Mouse (Mus musculus) CH12.LX (cell line): ENCODE measurements around the gene Tshb. TPM values are rescaled to one million over a fixed set of nuclear protein-coding genes. Genes with fewer than 3 reads are reported as not detected.

Experiments
- DNase-seq: peaks from one replicate; pipeline ENCODE4 v3.0.0-alpha.2; 2013; ENCODE audit errors: extremely low read depth
- H3K27ac ChIP-seq: 2 replicates; pipeline ENCODE4 v1.5.1; 2012; ENCODE audit warnings: low read depth, mild to moderate bottlenecking, control low read depth, moderate library complexity; ENCODE audit not compliant: insufficient read depth
- H3K27me3 ChIP-seq: replicated peaks from 2 replicates; pipeline ENCODE3; 2012; ENCODE audit warnings: inconsistent platforms
- H3K36me3 ChIP-seq, 2 experiments: replicated peaks in 1 of 2; 2 replicates each; pipeline versions ENCODE3 to v1.6.1; 2012; ENCODE audit warnings: inconsistent platforms in 1 of 2, low read length in 1 of 2, mild to moderate bottlenecking in 1 of 2, mixed read lengths in 1 of 2, moderate library complexity in 1 of 2; ENCODE audit not compliant: control insufficient read depth in 1 of 2, insufficient read depth in 1 of 2
- H3K4me1 ChIP-seq, 2 experiments: 2 replicates each; pipeline ENCODE4 v1.6.1; 2012; ENCODE audit warnings: inconsistent platforms in 1 of 2, moderate library complexity in 1 of 2; ENCODE audit not compliant: insufficient read depth in 2 of 2, control insufficient read depth in 1 of 2
- H3K4me2 ChIP-seq: 2 replicates; pipeline ENCODE4 v1.6.1; 2012; ENCODE audit warnings: low read depth, mild to moderate bottlenecking, control low read depth; ENCODE audit not compliant: poor library complexity, insufficient read depth, severe bottlenecking
- H3K4me3 ChIP-seq, 3 experiments: fragments of 150-350 bp in 1 of 3; sonication (generic) in 1 of 3; replicated peaks in 1 of 3; 2 replicates each; pipeline versions ENCODE3 to v1.5.1; 2011 to 2012; ENCODE audit warnings: low read depth in 2 of 3, low read length in 2 of 3, mild to moderate bottlenecking in 2 of 3, moderate library complexity in 2 of 3, control low read depth in 1 of 3, improper control_type of control experiment in 1 of 3, inconsistent platforms in 1 of 3, mixed read lengths in 1 of 3; ENCODE audit not compliant: poor library complexity in 1 of 3
- H3K79me2 ChIP-seq: replicated peaks from 2 replicates; pipeline ENCODE4 v1.6.1; 2012; ENCODE audit warnings: mild to moderate bottlenecking, moderate library complexity; ENCODE audit not compliant: control insufficient read depth, poor library complexity, insufficient read depth, severe bottlenecking; ENCODE audit errors: extremely low read depth
- H3K9ac ChIP-seq: 2 replicates; pipeline ENCODE4 v1.6.1; 2012; ENCODE audit warnings: low read depth, mild to moderate bottlenecking, control low read depth, moderate library complexity; ENCODE audit not compliant: insufficient read depth
- H3K9me3 ChIP-seq: replicated peaks from 2 replicates; pipeline ENCODE3; 2012; ENCODE audit warnings: low read length, inconsistent platforms, mixed read lengths
- BHLHE40 ChIP-seq: IDR thresholded peaks from 2 replicates; pipeline ENCODE4 v1.6.1; 2011; ENCODE audit warnings: mild to moderate bottlenecking, low read depth, low read length, improper control_type of control experiment
- CHD2 ChIP-seq: IDR thresholded peaks from 2 replicates; pipeline ENCODE4 v1.6.1; 2011; ENCODE audit warnings: low read length, improper control_type of control experiment
- EP300 ChIP-seq: IDR thresholded peaks from 2 replicates; pipeline ENCODE4 v1.6.1; 2011; ENCODE audit warnings: low read length, improper control_type of control experiment
- HCFC1 ChIP-seq: IDR thresholded peaks from 2 replicates; pipeline ENCODE4 v1.6.1; 2012; ENCODE audit warnings: low read depth, mild to moderate bottlenecking, inconsistent platforms, low read length, improper control_type of control experiment
- IRF4 ChIP-seq: IDR thresholded peaks from 2 replicates; pipeline ENCODE4 v1.6.1; 2014; ENCODE audit warnings: low read depth, mild to moderate bottlenecking, inconsistent platforms, low read length, improper control_type of control experiment
- KAT2A ChIP-seq: IDR thresholded peaks from 2 replicates; pipeline ENCODE4 v1.6.1; 2012; ENCODE audit warnings: low read length, improper control_type of control experiment, inconsistent platforms; ENCODE audit not compliant: insufficient replicate concordance
- MAFK ChIP-seq: IDR thresholded peaks from 2 replicates; pipeline ENCODE4 v1.6.1; 2011; ENCODE audit warnings: low read length, improper control_type of control experiment; ENCODE audit not compliant: insufficient replicate concordance
- MAZ ChIP-seq: IDR thresholded peaks from 2 replicates; pipeline ENCODE4 v1.6.1; 2012; ENCODE audit warnings: low read depth, mild to moderate bottlenecking, inconsistent platforms, low read length, improper control_type of control experiment, moderate library complexity
- MEF2A ChIP-seq: IDR thresholded peaks from 2 replicates; pipeline ENCODE4 v1.6.1; 2014; ENCODE audit warnings: low read depth, mild to moderate bottlenecking, inconsistent platforms, low read length, improper control_type of control experiment, borderline replicate concordance
- MXI1 ChIP-seq: IDR thresholded peaks from 2 replicates; pipeline ENCODE4 v1.6.1; 2011; ENCODE audit warnings: mild to moderate bottlenecking, low read depth, low read length, improper control_type of control experiment
- MYC ChIP-seq: IDR thresholded peaks from 2 replicates; pipeline ENCODE4 v1.6.1; 2011; ENCODE audit warnings: low read depth, mild to moderate bottlenecking, improper control_type of control experiment, low read length
- NELFE ChIP-seq: IDR thresholded peaks from 2 replicates; pipeline ENCODE4 v1.6.1; 2011; ENCODE audit warnings: low read depth, low read length, improper control_type of control experiment
- PAX5 ChIP-seq: IDR thresholded peaks from 2 replicates; pipeline ENCODE4 v1.6.1; 2012; ENCODE audit warnings: low read length, inconsistent platforms, mixed read lengths
- POLR2A ChIP-seq: IDR thresholded peaks from 2 replicates; pipeline ENCODE4 v1.6.1; 2011; ENCODE audit warnings: low read depth, mild to moderate bottlenecking, improper control_type of control experiment, low read length
- POLR2AphosphoS2 ChIP-seq: IDR thresholded peaks from 2 replicates; pipeline ENCODE4 v1.6.1; 2011; ENCODE audit warnings: low read depth, low read length, improper control_type of control experiment
- RAD21 ChIP-seq: IDR thresholded peaks from 2 replicates; pipeline ENCODE4 v1.6.1; 2011; ENCODE audit warnings: low read depth, mild to moderate bottlenecking, low read length, improper control_type of control experiment, moderate library complexity
- SMC3 ChIP-seq: IDR thresholded peaks from 2 replicates; pipeline ENCODE4 v1.6.1; 2011; ENCODE audit warnings: low read depth, low read length, improper control_type of control experiment
- TBP ChIP-seq: conservative IDR thresholded peaks from 2 replicates; pipeline ENCODE4 v1.6.1; 2011; ENCODE audit warnings: low read depth, low read length, improper control_type of control experiment
- UBTF ChIP-seq: IDR thresholded peaks from 2 replicates; pipeline ENCODE4 v1.6.1; 2012; ENCODE audit warnings: low read depth, mild to moderate bottlenecking, inconsistent platforms, low read length, improper control_type of control experiment, moderate library complexity
- USF1 ChIP-seq: IDR thresholded peaks from 2 replicates; pipeline ENCODE4 v1.6.1; 2014; ENCODE audit warnings: low read depth, mild to moderate bottlenecking, inconsistent platforms, low read length, improper control_type of control experiment
- USF2 ChIP-seq: conservative IDR thresholded peaks from 2 replicates; pipeline ENCODE4 v1.6.1; 2011; ENCODE audit warnings: low read depth, low read length, improper control_type of control experiment
- ZMIZ1 ChIP-seq: IDR thresholded peaks from 2 replicates; pipeline ENCODE4 v1.6.1; 2012; ENCODE audit warnings: low read depth, mild to moderate bottlenecking, inconsistent platforms, low read length, improper control_type of control experiment
- dilution Hi-C: fragments of 300-500 bp; cut with MboI; formaldehyde crosslinking; loops from 2 replicates; pipeline ENCODE4 v1.14.3; 2020; ENCODE audit warnings: low sequenced_read_pairs; ENCODE audit not compliant: extremely low pct_unique_long_range_greater_than_20kb, extremely low pct_ligation_motif_present
- in situ Hi-C: fragments of 300-500 bp; cut with MboI; formaldehyde crosslinking; loops from 3 replicates; pipeline ENCODE4 v1.14.3; 2019; ENCODE audit warnings: low sequenced_read_pairs, low pct_ligation_motif_present, low pct_unique_long_range_greater_than_20kb, mixed read lengths
- polyA plus RNA-seq: library from polyadenylated mRNA; unstranded; fragments of >175 nt; gene quantifications from 2 replicates; pipeline ENCODE4 v1.2.1, GENCODE M21; 2012; ENCODE audit warnings: low read depth; ENCODE audit not compliant: insufficient read length
- total RNA-seq, 2 experiments: library from RNA; depleted of rRNA; stranded (reverse); fragments of 300-350 nt in 1 of 2; fragments of >200 nt in 1 of 2; gene quantifications; 2 replicates each; pipeline ENCODE4 v1.2.3; 2012 to 2014

Tshb gene
- total and polyA plus RNA-seq, 3 experiments = 0.19 TPM; not detected in 2

GRCm38 (mm10) chr3:102734313-102735030 lies 48.0 kb downstream of the Tshb start, which contains the start of gene Tspan2:
Gene Tspan2 (plus strand): TSS chr3:102734529.
- peaks cover 10 to 62% of the 10 kb centered on the region in 2 experiments for H3K4me1 ChIP-seq
- H3K4me3 ChIP-seq = peak within 1 kb of the TSS; percentile 54 to 66 (median 59)
- no peaks in the 10 kb centered on the region for H3K79me2 ChIP-seq
- H3K36me3 ChIP-seq = no peaks in the 10 kb centered on the region
- no peak for TF ChIP-seq IRF4
- TF ChIP-seq UBTF = no peak
- TF ChIP-seq MEF2A = no peak
- TF ChIP-seq ZMIZ1 = no peak
- no peak for TF ChIP-seq NELFE
- no peak for TF ChIP-seq EP300
- TF ChIP-seq MAZ = no peak
- no peak for TF ChIP-seq POLR2A
- no peak for TF ChIP-seq KAT2A
- TF ChIP-seq TBP = no peak
- TF ChIP-seq USF2 = no peak
- no peak for TF ChIP-seq HCFC1
- in situ Hi-C loops (no loop called here), dilution Hi-C loops (no loop called here)
- no peaks in the 10 kb centered on the region for H3K27me3 ChIP-seq
- H3K27ac ChIP-seq = no peak within 1 kb of the TSS
- no peaks in the 10 kb centered on the region for H3K9me3 ChIP-seq
- DNase-seq = no peak
- H3K4me2 ChIP-seq = peak within 1 kb of the TSS; percentile 92
- H3K9ac ChIP-seq = peak within 1 kb of the TSS; percentile 30; the same call in 1 of the 2 replicates

- no peak overlapping the region for H3K4me3 ChIP-seq
- no peaks in the 10 kb centered on the region for H3K9me3 ChIP-seq
- H3K4me2 ChIP-seq = no peak overlapping the region
- DNase-seq = no peak
- H3K27ac ChIP-seq = no peak overlapping the region
- peaks cover 10 to 62% of the 10 kb centered on the region in 2 experiments for H3K4me1 ChIP-seq
- H3K9ac ChIP-seq = no peak overlapping the region
- TF ChIP-seq RAD21 (no peak), NELFE (no peak), MYC (no peak), UBTF (no peak), IRF4 (no peak), MAZ (no peak), MEF2A (no peak), PAX5 (no peak), SMC3 (no peak), POLR2AphosphoS2 (no peak), MXI1 (no peak), HCFC1 (no peak), MAFK (no peak), BHLHE40 (no peak), CHD2 (no peak), USF1 (no peak)
- TF ChIP-seq, all 38 proteins: peak for 0
- dilution Hi-C loops = no loop called here
- in situ Hi-C loops = no loop called here
- Histone ChIP-seq H3K27me3 (no peaks in the 10 kb centered on the region), H3K79me2 (no peaks in the 10 kb centered on the region), H3K36me3 (no peaks in the 10 kb centered on the region)
Observed at GRCm38 (mm10) chr3:102733936-102734312, 48.6 kb downstream of the Tshb start.
